Mouse (Mus musculus) neural tube, embryonic 13.5 days (tissue): ENCODE data around the gene Kcnj4. TPM values are rescaled to one million over a fixed set of nuclear protein-coding genes. Genes with fewer than 3 reads are reported as not detected.

Experiments
- microRNA-seq: library from miRNA; unstranded; fragments of <30 nt; microRNA quantifications from one replicate; pipeline ENCODE4, GENCODE M21; 2016
- polyA plus RNA-seq: library from polyadenylated mRNA; unstranded; fragments of >200 nt; fragmentation: Nextera tagmentation; extraction: Ambion mirVana; gene quantifications from 2 replicates; pipeline ENCODE4 v1.2.1, GENCODE M21; 2015

Kcnj4 gene
- polyA plus RNA-seq, 1 experiment from 2014 or later, result not detected

Small RNA genes lying within 50 kb of the gene (microRNA-seq; reads per million reads assigned to microRNA genes)
- not detected for gene Gm44302

Other genes starting within 250 kb of the Kcnj4 start
- gene Baiap2l2, start 219.7 kb downstream of the Kcnj4 start, polyA plus RNA-seq, result 2.7 TPM in 2 replicates
- gene Pla2g6, start 176.9 kb downstream of the Kcnj4 start, polyA plus RNA-seq, result 33.3 and 34.1 TPM in 2 replicates
- gene Maff, start 158.6 kb downstream of the Kcnj4 start, polyA plus RNA-seq, result 0.77 and 1.2 TPM in 2 replicates
- 42.0 and 45.8 TPM in 2 replicates for gene Tmem184b, start 101.7 kb downstream of the Kcnj4 start, polyA plus RNA-seq
- 275 and 281 TPM in 2 replicates for gene Csnk1e, start 49.7 kb downstream of the Kcnj4 start, polyA plus RNA-seq
- gene Kdelr3, start 11.2 kb upstream of the Kcnj4 start, polyA plus RNA-seq, result 16.6 and 23.6 TPM in 2 replicates
- gene Ddx17, start 41.5 kb upstream of the Kcnj4 start, polyA plus RNA-seq, result 52.5 and 57.8 TPM in 2 replicates
- gene Dmc1, start 99.9 kb upstream of the Kcnj4 start, polyA plus RNA-seq, result 1.1 and 1.2 TPM in 2 replicates
- 5.3 and 6.2 TPM in 2 replicates for gene Fam227a, start 153.7 kb upstream of the Kcnj4 start, polyA plus RNA-seq
- gene Cby1, start 154.0 kb upstream of the Kcnj4 start, polyA plus RNA-seq, result 82.6 and 85.6 TPM in 2 replicates
- gene Tomm22, start 165.6 kb upstream of the Kcnj4 start, polyA plus RNA-seq, result 263 and 294 TPM in 2 replicates
- 20.9 and 21.3 TPM in 2 replicates for gene Josd1, start 182.7 kb upstream of the Kcnj4 start, polyA plus RNA-seq
- gene Gtpbp1, start 185.6 kb upstream of the Kcnj4 start, polyA plus RNA-seq, result 38.1 and 40.9 TPM in 2 replicates
- gene Sun2, start 237.3 kb upstream of the Kcnj4 start, polyA plus RNA-seq, result 6.9 and 11.1 TPM in 2 replicates